Mouse (Mus musculus): Measurements from ENCODE around the gene Tnik. TPM values are rescaled to one million over a fixed set of nuclear protein-coding genes. Genes with fewer than 3 reads are reported as not detected.

The Tnik gene
- total and polyA plus RNA-seq, 2 experiments from 2014 or later, result 9.2 to 27.5 TPM

DNA sequence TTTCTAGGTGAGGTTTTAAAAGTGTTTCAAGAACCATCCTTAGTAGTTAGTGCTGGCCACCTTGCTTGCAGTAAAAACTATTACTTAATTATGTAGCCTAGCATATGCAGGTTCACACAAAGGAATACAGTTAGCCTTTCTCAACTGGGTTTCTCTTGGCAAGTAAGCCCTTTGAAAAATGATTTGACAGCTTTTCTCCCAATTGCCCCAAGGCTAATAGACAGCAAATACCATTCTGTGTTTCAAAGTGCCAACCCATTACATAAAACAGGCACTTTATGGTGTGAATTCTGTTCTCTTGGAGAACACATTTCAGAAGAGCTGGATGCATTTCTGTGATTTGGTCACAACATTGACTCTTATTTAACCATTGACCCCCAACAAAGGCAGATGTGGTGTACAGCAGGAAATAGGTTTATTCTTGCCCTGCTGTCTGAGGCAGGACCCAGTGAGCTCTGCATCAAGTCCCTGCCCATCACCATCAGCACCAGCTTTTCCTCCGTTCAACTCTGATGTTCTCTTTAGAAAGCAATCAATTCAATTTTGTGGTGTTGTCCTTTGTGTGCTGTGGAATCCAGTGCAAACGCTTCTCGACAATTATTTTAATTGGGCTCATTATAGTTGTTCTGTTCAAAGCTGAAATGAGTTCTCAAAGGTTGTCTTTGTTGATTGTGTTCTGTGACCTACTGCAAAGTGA is 233.9 kb downstream of the Tnik start:
- Histone ChIP-seq H3K36me3 (replicated peaks; ENCODE audit: control insufficient read depth, insufficient read depth, low read length) (no peaks in the 10 kb centered on the region), H3K4me3 (ENCODE audit: low read depth, low read length) (no peak overlapping the region), H3K9ac (replicated peaks; ENCODE audit: low read depth, low read length) (no peak overlapping the region), H3K27me3 (ENCODE audit: control insufficient read depth, insufficient read depth, low read length) (no peaks in the 10 kb centered on the region), H3K4me2 (ENCODE audit: low read depth, low read length) (no peak overlapping the region), H3K4me1 (ENCODE audit: control insufficient read depth, insufficient read depth) (no peaks in the 10 kb centered on the region), H3K9me3 (replicated peaks; ENCODE audit: control insufficient read depth, low read length) (no peaks in the 10 kb centered on the region), H3K27ac (ENCODE audit: low read depth) (no peak overlapping the region)
- 86% methylated on average over 3 of the region's 3 CpGs for WGBS
- ATAC-seq (ENCODE audit: insufficient read depth, low read depth), result no peak
- no peak for DNase-seq (ENCODE audit: low spot score)
- TF ChIP-seq EP300 (IDR thresholded peaks at IDR 0.05; ENCODE audit: low read depth), result no peak
- TF ChIP-seq CTCF (IDR thresholded peaks at IDR 0.05; ENCODE audit: low read depth), result no peak

DNA sequence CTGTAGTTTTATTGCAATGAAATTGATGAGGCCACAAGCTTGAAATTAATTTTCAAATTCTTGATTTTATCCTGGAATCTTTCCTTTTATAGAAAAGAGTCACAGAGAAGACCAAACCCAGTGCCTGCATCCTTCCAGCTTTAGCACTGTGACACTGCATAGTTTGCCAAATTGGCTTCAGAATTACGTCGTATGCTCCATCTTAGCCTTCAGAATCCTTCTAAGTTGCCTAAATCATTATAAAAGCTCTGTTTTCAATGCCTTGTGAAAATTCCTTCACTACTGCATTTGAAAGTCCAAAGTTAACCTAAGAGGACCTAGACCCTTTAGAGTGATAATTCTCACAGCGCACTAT is 234.5 kb downstream of the Tnik start:
- H3K27me3 ChIP-seq (ENCODE audit: control insufficient read depth, insufficient read depth, low read length), result no peaks in the 10 kb centered on the region
- H3K4me1 ChIP-seq (ENCODE audit: control insufficient read depth, insufficient read depth), result no peaks in the 10 kb centered on the region
- no peaks in the 10 kb centered on the region for H3K9me3 ChIP-seq (replicated peaks; ENCODE audit: control insufficient read depth, low read length)
- 92% methylated on average over 3 of the region's 3 CpGs for WGBS
- H3K27ac ChIP-seq (ENCODE audit: low read depth), result no peak overlapping the region
- H3K36me3 ChIP-seq (replicated peaks; ENCODE audit: control insufficient read depth, insufficient read depth, low read length), result no peaks in the 10 kb centered on the region
- ATAC-seq (ENCODE audit: insufficient read depth, low read depth) (no peak), DNase-seq (ENCODE audit: low spot score) (no peak)
- no peak overlapping the region for H3K4me3 ChIP-seq (ENCODE audit: low read depth, low read length)
- H3K9ac ChIP-seq (replicated peaks; ENCODE audit: low read depth, low read length), result no peak overlapping the region
- no peak for TF ChIP-seq EP300 (IDR thresholded peaks at IDR 0.05; ENCODE audit: low read depth)
- no peak for TF ChIP-seq CTCF (IDR thresholded peaks at IDR 0.05; ENCODE audit: low read depth)
- H3K4me2 ChIP-seq (ENCODE audit: low read depth, low read length), result no peak overlapping the region

DNA sequence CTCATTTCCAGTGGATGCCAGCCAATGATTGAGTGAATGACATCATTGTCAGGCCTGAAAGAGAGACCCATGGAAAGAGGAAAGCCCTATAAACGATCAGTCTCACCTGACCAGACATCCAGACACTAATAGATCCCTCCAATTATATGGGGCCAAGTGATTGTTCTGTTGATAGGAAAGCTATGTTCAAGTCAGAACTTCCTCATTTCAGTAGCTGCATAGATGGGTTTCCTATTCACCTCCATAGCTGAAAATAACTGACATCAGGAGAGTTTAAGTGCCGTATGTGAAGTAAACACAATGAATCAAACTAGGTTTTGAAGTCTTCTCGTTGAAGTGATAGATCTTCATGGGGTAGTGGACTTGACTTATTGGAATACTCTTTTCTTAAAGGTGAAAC is 239.7 kb downstream of the Tnik start:
- no peak overlapping the region for H3K9ac ChIP-seq (replicated peaks; ENCODE audit: low read depth, low read length)
- DNase-seq (ENCODE audit: low spot score), result no peak
- no peaks in the 10 kb centered on the region for H3K9me3 ChIP-seq (replicated peaks; ENCODE audit: control insufficient read depth, low read length)
- H3K36me3 ChIP-seq (replicated peaks; ENCODE audit: control insufficient read depth, insufficient read depth, low read length), result no peaks in the 10 kb centered on the region
- H3K4me2 ChIP-seq (ENCODE audit: low read depth, low read length), result no peak overlapping the region
- WGBS, result 88% methylated on average over 3 of the region's 3 CpGs
- no peak for TF ChIP-seq EP300 (IDR thresholded peaks at IDR 0.05; ENCODE audit: low read depth)
- no peak overlapping the region for H3K27ac ChIP-seq (ENCODE audit: low read depth)
- H3K4me3 ChIP-seq (ENCODE audit: low read depth, low read length), result no peak overlapping the region
- no peak for ATAC-seq (ENCODE audit: insufficient read depth, low read depth)
- H3K4me1 ChIP-seq (ENCODE audit: control insufficient read depth, insufficient read depth), result no peaks in the 10 kb centered on the region; the same call in 1 of the 2 replicates
- no peaks in the 10 kb centered on the region for H3K27me3 ChIP-seq (ENCODE audit: control insufficient read depth, insufficient read depth, low read length)

DNA sequence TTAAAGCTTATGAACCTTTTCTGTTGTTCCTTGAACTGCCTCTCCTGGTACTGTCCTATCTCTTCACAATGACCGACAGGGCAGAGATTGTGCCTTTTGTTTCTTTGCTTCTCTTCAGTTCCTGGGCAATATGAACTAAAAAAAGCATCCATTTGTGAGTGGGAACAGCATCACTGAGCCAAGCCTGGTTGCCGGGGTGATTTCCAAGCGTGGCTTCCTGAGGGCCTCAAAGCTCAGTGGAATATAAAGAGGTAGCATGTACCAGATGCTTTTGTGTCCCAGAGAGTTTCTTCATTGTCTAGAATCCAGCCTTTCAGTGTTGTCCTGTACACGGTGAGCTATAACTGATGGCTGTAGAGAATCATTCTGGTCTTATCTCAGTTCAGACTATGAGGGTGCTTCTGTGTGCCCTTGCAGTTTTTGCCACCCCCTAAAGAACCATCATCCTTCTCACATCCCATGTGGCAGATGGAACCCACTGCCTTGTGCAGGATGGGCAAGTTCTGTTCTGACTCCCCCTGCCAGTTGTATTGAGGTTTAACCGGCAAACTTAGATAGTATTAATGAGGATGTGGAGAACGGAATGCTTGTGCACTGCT is 246.4 kb downstream of the Tnik start:
- WGBS, result 50% methylated on average over 6 of the region's 6 CpGs

DNA sequence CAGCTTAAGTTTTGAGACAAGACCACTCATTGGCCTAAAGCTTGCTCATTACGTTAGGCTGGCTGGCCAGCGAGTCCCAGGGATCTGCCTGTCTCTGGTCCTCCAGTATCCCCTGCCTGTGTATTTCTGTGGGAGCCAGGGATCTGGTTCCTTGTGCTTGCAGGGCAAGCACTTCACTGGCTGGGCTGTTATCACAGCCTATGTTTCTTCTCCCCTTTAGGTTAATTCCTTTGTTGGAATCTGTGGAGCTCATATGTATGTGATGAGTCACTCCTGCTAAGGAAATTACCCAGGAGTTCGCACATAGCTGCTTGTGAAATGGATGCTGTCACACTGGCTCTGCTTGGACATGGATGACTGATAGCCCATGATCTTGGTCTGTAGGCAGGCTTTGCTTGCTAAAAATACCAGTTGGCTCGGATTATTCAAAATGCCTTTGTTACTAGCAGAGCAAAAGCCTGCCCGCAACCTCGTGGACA is 260.0 kb downstream of the Tnik start:
- H3K27me3 ChIP-seq (ENCODE audit: control insufficient read depth, insufficient read depth, low read length), result no peaks in the 10 kb centered on the region
- no peak overlapping the region for H3K4me3 ChIP-seq (ENCODE audit: low read depth, low read length)
- H3K9ac ChIP-seq (replicated peaks; ENCODE audit: low read depth, low read length), result no peak overlapping the region; the same call in 1 of the 2 replicates
- peak overlapping the region; percentile 21; the same call in 1 of the 2 replicates for H3K4me2 ChIP-seq (ENCODE audit: low read depth, low read length)
- ATAC-seq (ENCODE audit: insufficient read depth, low read depth), result peak; percentile 86
- H3K27ac ChIP-seq (ENCODE audit: low read depth), result peak overlapping the region; percentile 91
- no peaks in the 10 kb centered on the region for H3K9me3 ChIP-seq (replicated peaks; ENCODE audit: control insufficient read depth, low read length)
- DNase-seq (ENCODE audit: low spot score), result peak; percentile 73
- H3K4me1 ChIP-seq (ENCODE audit: control insufficient read depth, insufficient read depth), result peaks cover 4% of the 10 kb centered on the region; the same call in 1 of the 2 replicates
- TF ChIP-seq CTCF (IDR thresholded peaks at IDR 0.05; ENCODE audit: low read depth), result no peak
- TF ChIP-seq EP300 (IDR thresholded peaks at IDR 0.05; ENCODE audit: low read depth), result 0 out of 2 replicates have a peak, but pooled peaks have one; percentile 34
- 14% methylated on average over 6 of the region's 6 CpGs for WGBS
- H3K36me3 ChIP-seq (replicated peaks; ENCODE audit: control insufficient read depth, insufficient read depth, low read length), result no peaks in the 10 kb centered on the region

More for the DNA sequence above, 246.4 kb downstream of the Tnik start:
- DNase-seq (ENCODE audit: low spot score) (no peak), ATAC-seq (ENCODE audit: insufficient read depth, low read depth) (no peak)
- H3K27ac ChIP-seq (ENCODE audit: low read depth), result no peak overlapping the region
- H3K4me2 ChIP-seq (ENCODE audit: low read depth, low read length), result no peak overlapping the region
- no peaks in the 10 kb centered on the region for H3K36me3 ChIP-seq (replicated peaks; ENCODE audit: control insufficient read depth, insufficient read depth, low read length)
- TF ChIP-seq EP300 (IDR thresholded peaks at IDR 0.05; ENCODE audit: low read depth), result no peak
- H3K4me1 ChIP-seq (ENCODE audit: control insufficient read depth, insufficient read depth), result peaks cover 5% of the 10 kb centered on the region; the same call in 1 of the 2 replicates
- no peaks in the 10 kb centered on the region for H3K27me3 ChIP-seq (ENCODE audit: control insufficient read depth, insufficient read depth, low read length)
- H3K9ac ChIP-seq (replicated peaks; ENCODE audit: low read depth, low read length), result no peak overlapping the region
- no peaks in the 10 kb centered on the region for H3K9me3 ChIP-seq (replicated peaks; ENCODE audit: control insufficient read depth, low read length)
- H3K4me3 ChIP-seq (ENCODE audit: low read depth, low read length), result no peak overlapping the region

Data from heart, postnatal 0 days (tissue).